Comparison of ENCODE assay signal across 8 mouse cellular contexts in the genomic region with DNA sequence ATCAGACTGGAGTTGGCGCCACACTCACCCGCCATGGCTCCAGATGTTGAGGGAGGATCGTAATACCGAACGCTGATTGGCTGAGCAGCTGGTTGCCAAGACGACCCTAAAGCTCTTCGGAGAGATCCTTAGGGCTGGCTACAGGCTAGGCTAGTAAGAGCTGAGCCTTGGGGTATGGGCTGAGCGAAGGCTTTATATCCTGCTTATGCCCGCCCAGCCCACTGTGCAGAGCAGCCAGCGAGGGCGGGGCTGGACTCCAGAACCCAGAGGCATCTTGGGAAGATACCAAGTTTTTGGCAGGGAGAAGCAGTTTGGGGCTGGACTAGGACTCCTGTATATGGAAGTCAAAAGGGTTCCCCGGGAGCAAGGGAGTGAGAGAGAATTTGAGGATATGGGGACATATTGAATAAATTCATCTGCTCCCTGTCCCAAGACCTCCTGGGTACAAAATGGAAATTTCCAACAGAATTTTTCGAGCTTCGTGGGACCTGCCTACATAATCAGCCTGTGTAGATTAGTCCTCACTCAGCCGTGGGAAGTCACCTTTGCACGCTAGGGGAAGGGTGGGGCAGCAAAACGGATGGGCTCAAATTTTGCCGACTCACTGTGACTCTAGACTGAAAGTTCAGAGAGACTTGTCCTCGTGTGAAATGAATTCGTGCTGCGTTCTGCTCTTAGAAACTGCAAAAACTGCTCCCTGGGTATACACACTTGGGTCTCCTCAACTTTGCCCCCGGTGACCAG. TPM values are rescaled to one million over a fixed set of nuclear protein-coding genes. Genes with fewer than 3 reads are reported as not detected.
DNase-seq lines count a peak whose midpoint lies in the region; ATAC-seq lines count a peak whose summit lies in the region.

Gene Nqo1, minus strand, starts transcription at position 169 of the 744 bp plus-strand sequence.

- H3K9me3 ChIP-seq in megakaryocyte, embryonic 14.5 days, result no peaks in the 10 kb centered on the region

- no peaks in the 10 kb centered on the region for H3K27me3 ChIP-seq in megakaryocyte, embryonic 14.5 days (replicated peaks)

- peak; percentile 69 for ATAC-seq in inflammation-experienced regulatory T-cells, adult 6 months

- DNase-seq in adrenal gland, adult 2 months, result peak; percentile 88
- DNase-seq in embryo, embryonic 11 days, result peak; percentile 92
- DNase-seq in gastrocnemius, postnatal 25 days, result peak; percentile 82
- DNase-seq in left cerebral cortex, adult 9 months (ENCODE audit: low spot score in 2 of 2), result peak; percentile 20 to 69
- peak; percentile 81 to 89 for DNase-seq in right cerebral cortex, postnatal 10 days (ENCODE audit: low spot score in 2 of 2)
- peak; percentile 84 for DNase-seq in urinary bladder, postnatal 14 days (ENCODE audit: low spot score)

- H3K36me3 ChIP-seq in megakaryocyte, embryonic 14.5 days (replicated peaks; ENCODE audit: low read length), result peaks cover 15% of the 10 kb centered on the region

- H3K4me1 ChIP-seq in megakaryocyte, embryonic 14.5 days, result peaks cover 84% of the 10 kb centered on the region

- peak within 1 kb of the TSS; percentile 89 for H3K4me3 ChIP-seq in megakaryocyte, embryonic 14.5 days (replicated peaks)

RNA-seq across cellular contexts. Expression of gene Nqo1, which starts in this region (rescaled TPM):
- total RNA-seq in adrenal gland, adult 2 months (2021), result 1 to 10 TPM; 5.4 to 5.6 TPM
- 1.5 and 1.6 TPM in 2 replicates for polyA plus RNA-seq in adrenal gland, adult 2 months (2012; rRNA removed)
- 10 to 100 TPM in 1 of 2 experiments, 1 to 10 TPM in 1; 9.8 to 11.7 TPM for total RNA-seq in gastrocnemius, postnatal 25 days (2021)
- 1 to 10 TPM in 1 of 3 experiments, under 1 TPM in 2; 0.50 to 5.3 (median 0.94) TPM for polyA plus RNA-seq in inflammation-experienced regulatory T-cells, adult 6 months (2017; shearing (Covaris generic))
- 0.43 TPM in 1 of 2 replicates, not detected in the other for polyA plus RNA-seq in megakaryocyte, embryonic 14.5 days (2012; ENCODE audit: insufficient read depth, low replicate concordance)

Comparison
In these comparisons a context has a peak if more than half of its experiments do, and no peak if none do; other contexts are left out.
1. Peak in every context shown above with its lines: DNase-seq, ATAC-seq and H3K4me3 ChIP-seq.